Mouse (Mus musculus): ENCODE results near the gene Gdf7. TPM values are rescaled to one million over a fixed set of nuclear protein-coding genes. Genes with fewer than 3 reads are reported as not detected.

Gdf7 gene
- polyA plus RNA-seq, 1 experiment from 2014 or later: not detected

DNA sequence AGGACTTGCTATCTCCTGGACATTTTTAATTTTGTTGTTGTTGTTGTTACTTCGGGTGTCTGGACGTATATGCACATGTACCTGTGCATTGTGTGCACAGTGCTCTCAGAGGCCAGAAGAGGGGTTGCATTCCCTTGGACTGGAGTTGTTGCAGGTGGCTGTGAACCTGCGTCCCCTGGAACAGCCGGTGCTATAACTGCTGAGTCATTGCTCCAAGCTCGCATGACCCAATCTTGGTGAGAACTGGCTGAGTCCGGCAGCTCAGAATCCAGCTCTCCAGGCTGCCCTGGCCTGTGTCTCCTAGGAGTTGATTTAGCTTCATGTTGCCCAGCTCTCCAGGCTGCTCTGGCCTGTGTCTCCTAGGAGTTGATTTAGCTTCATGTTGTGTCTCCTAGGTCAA, 39.3 kb upstream of the Gdf7 start:
- Histone ChIP-seq H3K4me3 (ENCODE audit: low read depth, low read length) (no peak overlapping the region), H3K9ac (replicated peaks; ENCODE audit: low read depth, low read length) (no peak overlapping the region), H3K9me3 (ENCODE audit: control insufficient read depth, low read depth, low read length) (no peaks in the 10 kb centered on the region), H3K27me3 (ENCODE audit: control insufficient read depth, insufficient read depth, low read length) (no peaks in the 10 kb centered on the region), H3K4me2 (replicated peaks; ENCODE audit: low read depth, low read length) (no peak overlapping the region), H3K36me3 (ENCODE audit: control insufficient read depth, insufficient read depth, low read length) (peaks cover 12% of the 10 kb centered on the region; the same call in 1 of the 2 replicates), H3K4me1 (ENCODE audit: control insufficient read depth, insufficient read depth, low read length) (0 out of 2 replicates have a peak, but pooled peaks cover 10% of the 10 kb centered on the region), H3K27ac (ENCODE audit: low read length) (no peak overlapping the region)
- no peak for ATAC-seq (ENCODE audit: insufficient number of reproducible peaks, insufficient read depth, low FRiP score, low read depth)
- WGBS: 87% methylated on average over 6 of the region's 6 CpGs

DNA sequence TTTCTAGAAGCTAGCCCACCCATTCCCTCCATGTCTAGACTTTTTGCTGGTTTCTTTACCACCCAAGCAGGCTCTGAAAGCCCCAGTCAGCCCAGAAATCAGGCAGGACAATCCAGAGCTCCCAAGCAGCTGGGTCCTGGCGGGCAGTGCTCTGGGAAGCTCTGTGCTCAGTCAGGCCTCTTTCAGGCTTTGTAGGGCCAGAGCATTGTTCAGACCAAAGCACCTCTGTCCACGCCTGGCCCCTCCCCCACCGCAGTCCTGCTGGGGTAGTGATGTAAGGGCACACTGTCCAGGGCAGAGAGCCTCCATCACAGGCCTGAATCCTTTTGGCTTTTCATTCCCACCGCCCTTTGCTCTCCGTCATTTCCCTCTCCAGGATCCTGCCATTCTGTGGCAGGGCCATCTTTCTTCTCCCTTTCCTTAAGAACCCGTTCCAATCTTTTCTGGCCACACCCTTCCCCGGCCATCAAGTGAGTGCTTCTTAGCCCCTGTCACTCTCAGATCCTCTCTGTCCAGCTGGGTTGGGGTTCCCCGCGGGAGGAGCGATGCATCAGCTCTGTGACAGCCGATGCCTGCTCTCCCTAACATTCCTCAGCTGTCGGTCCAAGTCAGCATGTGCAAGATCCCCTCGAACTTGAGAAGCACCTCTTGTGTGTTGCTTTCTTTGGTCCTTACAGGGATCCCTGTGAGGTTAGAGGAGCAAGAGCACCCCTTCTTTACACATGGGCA, 38.0 kb upstream of the Gdf7 start:
- H3K36me3 ChIP-seq (ENCODE audit: control insufficient read depth, insufficient read depth, low read length): peaks cover 12% of the 10 kb centered on the region; the same call in 1 of the 2 replicates

DNA sequence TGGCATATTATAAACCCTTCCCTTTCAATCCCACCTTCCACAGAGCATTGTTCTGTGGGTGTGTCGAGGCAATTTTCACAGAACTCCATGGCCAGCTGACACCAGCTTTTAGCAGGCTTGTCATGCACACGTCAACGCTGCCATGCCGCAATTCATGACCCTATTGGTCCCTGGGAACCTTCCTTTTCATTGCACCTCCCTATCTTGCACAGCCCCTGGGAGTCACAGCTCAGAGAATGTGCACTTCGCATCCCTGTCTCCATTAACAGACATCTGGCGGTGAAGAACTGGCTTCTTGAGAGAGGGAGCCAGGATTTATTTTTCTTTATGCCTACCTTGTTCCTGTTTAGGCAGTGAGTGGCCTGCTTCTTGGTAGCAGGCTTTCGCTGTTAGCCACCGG, 37.2 kb upstream of the Gdf7 start:
- 82% methylated on average over 8 of the region's 8 CpGs for WGBS
- Histone ChIP-seq H3K9me3 (ENCODE audit: control insufficient read depth, low read depth, low read length) (no peaks in the 10 kb centered on the region), H3K9ac (replicated peaks; ENCODE audit: low read depth, low read length) (no peak overlapping the region), H3K27ac (ENCODE audit: low read length) (no peak overlapping the region), H3K4me2 (replicated peaks; ENCODE audit: low read depth, low read length) (no peak overlapping the region), H3K4me3 (ENCODE audit: low read depth, low read length) (no peak overlapping the region), H3K27me3 (ENCODE audit: control insufficient read depth, insufficient read depth, low read length) (no peaks in the 10 kb centered on the region), H3K4me1 (ENCODE audit: control insufficient read depth, insufficient read depth, low read length) (0 out of 2 replicates have a peak, but pooled peaks cover 10% of the 10 kb centered on the region), H3K36me3 (ENCODE audit: control insufficient read depth, insufficient read depth, low read length) (peaks cover 12% of the 10 kb centered on the region; the same call in 1 of the 2 replicates)
- ATAC-seq (ENCODE audit: insufficient number of reproducible peaks, insufficient read depth, low FRiP score, low read depth): no peak

More for the DNA sequence above, 38.0 kb upstream of the Gdf7 start:
- H3K9ac ChIP-seq (replicated peaks; ENCODE audit: low read depth, low read length): no peak overlapping the region
- 37% methylated on average over 13 of the region's 13 CpGs for WGBS
- no peak overlapping the region for H3K4me2 ChIP-seq (replicated peaks; ENCODE audit: low read depth, low read length)
- 0 out of 2 replicates have a peak, but pooled peaks cover 10% of the 10 kb centered on the region for H3K4me1 ChIP-seq (ENCODE audit: control insufficient read depth, insufficient read depth, low read length)
- no peak overlapping the region for H3K27ac ChIP-seq (ENCODE audit: low read length)
- no peaks in the 10 kb centered on the region for H3K27me3 ChIP-seq (ENCODE audit: control insufficient read depth, insufficient read depth, low read length)
- ATAC-seq (ENCODE audit: insufficient number of reproducible peaks, insufficient read depth, low FRiP score, low read depth): no peak
- H3K4me3 ChIP-seq (ENCODE audit: low read depth, low read length): no peak overlapping the region
- H3K9me3 ChIP-seq (ENCODE audit: control insufficient read depth, low read depth, low read length): no peaks in the 10 kb centered on the region

DNA sequence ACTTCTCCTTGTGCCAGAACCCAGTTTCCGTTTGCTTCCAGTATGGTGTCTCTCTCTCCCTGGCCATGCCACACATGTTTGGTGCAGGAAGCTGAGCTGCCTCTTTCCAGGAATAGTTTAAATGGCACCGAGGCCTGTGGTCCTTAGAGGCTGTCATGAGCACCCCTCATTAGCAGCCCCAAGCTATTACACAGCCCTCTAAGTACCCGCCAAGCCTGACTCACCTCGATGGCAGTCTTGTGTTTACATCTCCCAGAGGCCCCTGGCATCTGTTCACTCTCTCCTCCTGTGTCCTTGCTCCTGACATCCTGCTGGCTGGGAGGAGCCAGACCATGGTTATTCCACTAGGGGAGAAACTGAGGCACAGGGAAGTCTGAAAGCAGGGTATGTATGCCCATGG, 36.7 kb upstream of the Gdf7 start:
- H3K4me2 ChIP-seq (replicated peaks; ENCODE audit: low read depth, low read length): no peak overlapping the region
- no peaks in the 10 kb centered on the region for H3K9me3 ChIP-seq (ENCODE audit: control insufficient read depth, low read depth, low read length)
- no peak for ATAC-seq (ENCODE audit: insufficient number of reproducible peaks, insufficient read depth, low FRiP score, low read depth)
- H3K27ac ChIP-seq (ENCODE audit: low read length): no peak overlapping the region
- H3K4me3 ChIP-seq (ENCODE audit: low read depth, low read length): no peak overlapping the region
- 43% methylated on average over 4 of the region's 4 CpGs for WGBS
- 0 out of 2 replicates have a peak, but pooled peaks cover 10% of the 10 kb centered on the region for H3K4me1 ChIP-seq (ENCODE audit: control insufficient read depth, insufficient read depth, low read length)
- no peak overlapping the region for H3K9ac ChIP-seq (replicated peaks; ENCODE audit: low read depth, low read length)
- H3K27me3 ChIP-seq (ENCODE audit: control insufficient read depth, insufficient read depth, low read length): no peaks in the 10 kb centered on the region
- peaks cover 12% of the 10 kb centered on the region; the same call in 1 of the 2 replicates for H3K36me3 ChIP-seq (ENCODE audit: control insufficient read depth, insufficient read depth, low read length)

DNA sequence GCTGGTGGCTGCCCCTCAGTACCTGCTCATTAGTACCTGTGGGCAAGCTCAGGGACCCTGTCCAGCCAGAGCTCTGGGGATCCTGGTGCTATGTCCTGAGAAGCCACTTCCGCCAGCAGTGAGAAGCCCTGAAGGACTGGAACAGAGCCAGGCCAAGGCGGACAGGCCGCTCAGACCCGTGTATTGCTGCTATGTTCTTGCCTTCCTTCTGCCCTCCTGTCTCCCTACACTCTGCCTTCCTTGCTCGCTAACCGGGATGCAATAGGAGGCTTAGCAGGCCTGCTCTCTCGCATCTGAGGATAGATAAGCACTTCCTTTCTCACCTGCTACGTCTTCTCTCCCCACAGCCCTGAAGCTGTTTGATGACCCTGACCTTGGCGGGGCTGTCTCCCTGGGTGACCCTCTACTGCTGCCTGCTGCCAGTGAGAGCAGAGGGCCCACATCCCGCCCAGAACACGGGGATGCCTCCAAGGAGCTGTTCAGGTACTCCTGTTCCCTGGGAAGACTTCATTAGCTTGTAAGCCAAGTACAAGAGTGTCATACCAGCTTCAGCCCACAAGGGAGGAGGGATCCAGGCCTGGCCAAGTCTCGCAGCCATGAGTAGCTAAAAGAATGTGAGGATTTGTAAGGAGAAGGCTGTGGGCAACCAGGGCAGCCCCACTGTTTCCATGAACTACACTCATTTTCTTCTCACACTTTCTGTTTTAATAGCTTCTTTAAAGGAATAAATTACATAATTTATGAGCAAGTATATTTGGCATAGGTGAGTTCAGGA, 35.7 kb upstream of the Gdf7 start:
- no peak overlapping the region for H3K4me2 ChIP-seq (replicated peaks; ENCODE audit: low read depth, low read length)
- ATAC-seq (ENCODE audit: insufficient number of reproducible peaks, insufficient read depth, low FRiP score, low read depth): no peak; the same call in 1 of the 2 replicates
- H3K27me3 ChIP-seq (ENCODE audit: control insufficient read depth, insufficient read depth, low read length): no peaks in the 10 kb centered on the region
- H3K4me3 ChIP-seq (ENCODE audit: low read depth, low read length): no peak overlapping the region
- H3K9me3 ChIP-seq (ENCODE audit: control insufficient read depth, low read depth, low read length): no peaks in the 10 kb centered on the region
- H3K27ac ChIP-seq (ENCODE audit: low read length): no peak overlapping the region; the same call in 1 of the 2 replicates
- H3K36me3 ChIP-seq (ENCODE audit: control insufficient read depth, insufficient read depth, low read length): peaks cover 12% of the 10 kb centered on the region; the same call in 1 of the 2 replicates
- 82% methylated on average over 12 of the region's 12 CpGs for WGBS
- H3K4me1 ChIP-seq (ENCODE audit: control insufficient read depth, insufficient read depth, low read length): 0 out of 2 replicates have a peak, but pooled peaks cover 10% of the 10 kb centered on the region
- H3K9ac ChIP-seq (replicated peaks; ENCODE audit: low read depth, low read length): no peak overlapping the region

DNA sequence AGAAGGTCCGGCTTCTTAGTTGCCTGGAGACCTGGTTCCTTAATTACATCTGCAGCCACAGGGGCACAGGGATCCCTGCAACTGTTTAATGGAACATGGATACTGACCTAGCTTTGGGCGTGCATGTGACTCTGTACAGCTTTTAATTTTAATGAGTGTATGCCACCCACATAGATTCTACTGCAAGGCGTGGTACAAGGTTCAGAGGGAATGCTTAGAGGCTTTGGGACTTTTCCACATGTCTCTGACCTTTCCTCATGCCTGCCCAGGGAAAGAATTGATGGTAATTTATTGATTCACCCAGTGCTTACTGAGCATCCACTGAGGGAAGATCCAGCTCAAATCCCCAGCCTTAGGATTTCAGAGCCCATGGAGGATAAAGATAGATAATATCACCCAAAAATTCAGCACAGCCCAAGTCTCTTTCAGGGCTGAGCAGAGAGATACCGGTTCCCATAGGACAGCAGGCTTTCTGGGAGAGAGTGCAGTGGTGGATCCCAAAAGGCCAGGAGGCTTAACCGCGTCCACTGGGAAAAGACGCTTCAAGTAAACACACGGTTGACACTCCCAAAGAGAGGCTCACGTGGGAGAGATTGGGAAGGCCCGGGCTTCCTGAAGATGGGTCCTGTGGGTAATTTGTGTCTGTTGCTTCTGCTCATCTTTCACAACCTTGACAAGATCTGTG, 35.0 kb upstream of the Gdf7 start:
- Histone ChIP-seq H3K9me3 (ENCODE audit: control insufficient read depth, low read depth, low read length) (no peaks in the 10 kb centered on the region), H3K36me3 (ENCODE audit: control insufficient read depth, insufficient read depth, low read length) (peaks cover 7% of the 10 kb centered on the region; the same call in 1 of the 2 replicates), H3K4me3 (ENCODE audit: low read depth, low read length) (no peak overlapping the region), H3K4me1 (ENCODE audit: control insufficient read depth, insufficient read depth, low read length) (peaks cover 16% of the 10 kb centered on the region; the same call in 1 of the 2 replicates), H3K4me2 (replicated peaks; ENCODE audit: low read depth, low read length) (no peak overlapping the region), H3K27me3 (ENCODE audit: control insufficient read depth, insufficient read depth, low read length) (no peaks in the 10 kb centered on the region), H3K27ac (ENCODE audit: low read length) (no peak overlapping the region), H3K9ac (replicated peaks; ENCODE audit: low read depth, low read length) (no peak overlapping the region)
- no peak for ATAC-seq (ENCODE audit: insufficient number of reproducible peaks, insufficient read depth, low FRiP score, low read depth)
- WGBS: 74% methylated on average over 10 of the region's 10 CpGs

DNA sequence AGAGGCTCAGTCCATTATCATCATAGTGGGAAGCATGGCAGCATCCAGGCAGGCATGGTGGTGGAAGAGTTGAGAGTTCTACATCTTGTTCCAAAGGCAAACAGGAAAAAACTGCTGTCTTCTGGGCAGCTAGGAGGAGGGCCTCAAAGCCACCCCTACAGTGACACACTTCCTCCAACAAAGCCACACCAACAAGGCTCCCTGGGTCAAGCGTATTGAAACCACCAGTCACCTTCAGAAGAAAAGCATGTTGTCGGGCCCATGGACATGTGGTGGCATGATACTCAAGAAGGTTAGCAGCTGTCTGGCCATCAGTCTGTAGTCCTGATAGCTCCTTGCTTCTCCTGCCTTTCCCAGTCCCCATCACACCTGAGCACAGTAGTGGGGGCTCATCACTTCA, 33.7 kb upstream of the Gdf7 start:
- no peak overlapping the region for H3K4me2 ChIP-seq (replicated peaks; ENCODE audit: low read depth, low read length)
- H3K9me3 ChIP-seq (ENCODE audit: control insufficient read depth, low read depth, low read length): no peaks in the 10 kb centered on the region
- H3K36me3 ChIP-seq (ENCODE audit: control insufficient read depth, insufficient read depth, low read length): peaks cover 6% of the 10 kb centered on the region; the same call in 1 of the 2 replicates
- ATAC-seq (ENCODE audit: insufficient number of reproducible peaks, insufficient read depth, low FRiP score, low read depth): no peak
- 93% methylated on average over 2 of the region's 2 CpGs for WGBS
- H3K4me3 ChIP-seq (ENCODE audit: low read depth, low read length): no peak overlapping the region
- no peak overlapping the region for H3K27ac ChIP-seq (ENCODE audit: low read length)
- no peak overlapping the region for H3K9ac ChIP-seq (replicated peaks; ENCODE audit: low read depth, low read length)
- peaks cover 26% of the 10 kb centered on the region for H3K4me1 ChIP-seq (ENCODE audit: control insufficient read depth, insufficient read depth, low read length)
- H3K27me3 ChIP-seq (ENCODE audit: control insufficient read depth, insufficient read depth, low read length): no peaks in the 10 kb centered on the region

DNA sequence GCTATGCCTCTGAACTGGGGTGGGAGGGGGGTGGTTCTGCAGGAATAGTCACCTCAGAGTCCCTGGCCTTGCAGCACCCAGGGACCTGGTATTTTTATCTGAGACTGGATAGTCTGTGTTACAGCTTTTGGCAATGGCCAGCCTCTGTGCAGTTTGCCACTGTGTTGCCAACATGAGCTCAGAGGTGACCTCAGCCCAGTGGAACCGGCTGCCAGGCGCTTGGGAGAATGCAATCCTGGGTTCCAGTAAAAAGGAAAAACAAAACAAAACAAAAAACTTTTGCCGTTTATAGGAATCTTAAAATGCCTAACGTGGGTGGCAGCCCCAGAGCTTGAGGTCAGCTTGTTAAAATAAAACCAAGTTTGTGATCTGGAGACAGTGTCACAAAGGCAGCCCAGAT, 32.5 kb upstream of the Gdf7 start:
- Histone ChIP-seq H3K4me2 (replicated peaks; ENCODE audit: low read depth, low read length) (no peak overlapping the region), H3K4me3 (ENCODE audit: low read depth, low read length) (no peak overlapping the region), H3K27ac (ENCODE audit: low read length) (no peak overlapping the region), H3K4me1 (ENCODE audit: control insufficient read depth, insufficient read depth, low read length) (peaks cover 20% of the 10 kb centered on the region), H3K36me3 (ENCODE audit: control insufficient read depth, insufficient read depth, low read length) (peaks cover 7% of the 10 kb centered on the region; the same call in 1 of the 2 replicates), H3K9ac (replicated peaks; ENCODE audit: low read depth, low read length) (no peak overlapping the region), H3K9me3 (ENCODE audit: control insufficient read depth, low read depth, low read length) (no peaks in the 10 kb centered on the region), H3K27me3 (ENCODE audit: control insufficient read depth, insufficient read depth, low read length) (no peaks in the 10 kb centered on the region)
- ATAC-seq (ENCODE audit: insufficient number of reproducible peaks, insufficient read depth, low FRiP score, low read depth): no peak
- WGBS: 82% methylated on average over 4 of the region's 4 CpGs
